Mouse (Mus musculus) spleen, adult 2 months (tissue): Measurements from ENCODE around the gene C87436.

Experiments used
- CTCF ChIP-seq: fragments of 200-500 bp; IDR thresholded peaks from 2 replicates; pipeline ENCODE4 v1.5.1; 2011; ENCODE audit warnings: mild to moderate bottlenecking, inconsistent platforms; ENCODE audit not compliant: insufficient read depth, insufficient read length, insufficient replicate concordance; ENCODE audit errors: extremely low read depth
- POLR2A ChIP-seq: fragments of 200-500 bp; IDR thresholded peaks from 2 replicates; pipeline ENCODE4 v1.6.1; 2011; ENCODE audit warnings: low read depth, low read length, inconsistent platforms

- TF ChIP-seq CTCF (no peak), POLR2A (no peak)
Measured at GRCm38 (mm10) chr6:86519767-86520345, 81.7 kb downstream of the C87436 start.
